Mouse (Mus musculus) c-Kit-negative CD71-positive TER-119-positive erythroid progenitor cells, embryonic 14.5 days (primary cell): Measurements from ENCODE around the gene Wwc2.

Source experiments
- DNase-seq: peaks from one replicate; pipeline ENCODE4 v3.0.0-alpha.2; 2013; ENCODE audit warnings: low read depth, low spot score

Wwc2 gene

DNA sequence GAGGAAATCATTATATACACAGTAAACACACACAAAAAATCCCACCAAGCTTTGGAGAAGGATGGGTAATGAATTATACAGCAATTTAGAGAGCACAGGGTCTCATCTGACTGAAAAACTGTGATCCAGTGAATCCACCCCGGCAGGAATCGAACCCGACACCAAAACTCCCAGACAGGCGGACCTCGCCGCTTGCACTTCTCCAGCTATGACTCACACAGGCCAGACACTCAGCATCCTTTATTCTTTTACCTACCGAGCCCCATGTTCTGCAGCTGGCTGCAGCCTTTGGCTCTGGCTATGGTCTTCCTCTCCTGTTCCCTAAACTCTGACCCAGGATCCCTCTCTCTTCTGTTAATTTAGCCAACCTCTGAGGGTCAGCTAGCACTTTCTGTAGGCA is 85.5 kb downstream of the Wwc2 start:
- DNase-seq, result no peak

DNA sequence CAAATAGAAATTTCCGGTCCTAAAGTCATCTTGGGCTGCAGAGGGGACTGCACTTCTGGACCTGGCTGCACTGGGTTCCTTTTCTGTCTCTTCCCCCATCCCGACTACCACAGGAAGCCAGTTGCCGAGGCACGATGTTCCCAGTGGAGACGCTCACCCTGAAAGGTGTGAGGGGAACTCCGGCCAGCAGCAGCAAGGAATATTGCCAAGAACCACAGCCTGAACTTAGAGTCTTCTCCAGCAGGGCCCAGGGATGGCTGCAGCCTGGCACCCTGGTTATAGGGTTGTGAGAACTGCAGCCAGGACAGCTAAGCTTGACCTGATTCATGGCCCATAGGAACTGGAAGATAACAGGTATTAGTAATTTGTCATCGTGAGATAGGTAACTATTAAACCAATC is 86.7 kb downstream of the Wwc2 start:
- DNase-seq, result no peak

DNA sequence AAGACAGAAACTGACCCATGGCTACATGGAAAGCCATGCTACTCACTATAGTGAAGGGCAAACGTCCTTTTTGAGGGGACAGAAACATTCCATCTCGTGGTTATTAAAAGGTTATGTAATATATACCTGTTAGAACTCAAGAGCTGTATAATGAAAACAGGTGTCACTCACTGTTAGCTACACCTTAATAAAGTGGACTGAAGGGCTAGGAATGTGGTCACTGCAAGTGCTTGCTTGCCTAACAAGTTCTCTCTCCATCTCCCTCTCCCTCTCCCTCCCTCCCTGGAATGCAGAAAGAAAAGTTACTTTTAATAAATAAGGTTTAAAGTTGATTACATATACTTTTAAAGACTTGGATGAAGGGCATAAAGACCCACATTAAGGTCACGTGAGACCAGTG is 88.0 kb downstream of the Wwc2 start:
- no peak for DNase-seq

DNA sequence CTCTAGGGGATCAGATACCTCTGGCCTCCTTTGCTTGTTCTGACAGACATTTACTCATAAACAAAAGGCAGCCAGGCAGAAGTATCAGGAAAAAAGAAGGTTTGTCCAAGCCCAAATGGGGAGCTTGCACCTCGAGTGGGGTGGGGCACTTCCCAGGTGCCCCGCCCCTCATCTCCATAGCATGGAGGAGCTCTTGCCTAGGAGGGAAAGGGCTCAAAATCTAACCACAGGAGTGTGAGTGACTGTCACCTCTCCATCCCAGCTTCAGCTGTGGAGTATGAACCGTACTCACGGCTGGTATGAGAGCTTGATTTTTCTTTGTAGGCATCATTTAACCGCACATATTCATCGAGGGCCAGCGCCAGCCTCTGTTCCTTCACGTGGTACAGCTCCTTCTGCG is 90.4 kb downstream of the Wwc2 start:
- DNase-seq, result no peak

DNA sequence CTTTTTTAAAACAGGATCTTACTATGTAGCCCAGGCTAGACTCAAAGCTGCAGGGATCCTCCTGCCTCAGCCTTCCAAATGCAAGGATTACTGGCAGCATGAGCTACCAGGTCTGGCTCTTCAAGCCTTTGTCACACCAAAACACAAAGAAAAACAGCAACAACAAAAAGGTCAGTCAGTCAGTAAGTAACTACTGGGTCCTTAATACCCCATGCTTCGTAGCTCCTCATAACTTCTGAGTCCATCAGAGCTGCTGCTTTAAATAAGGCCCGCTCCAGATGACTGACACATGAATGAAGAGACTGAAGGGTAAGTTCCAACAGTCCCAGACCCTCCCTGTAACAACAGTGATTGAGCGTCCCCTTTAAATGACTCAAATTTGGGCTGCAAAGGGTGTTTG is 90.8 kb downstream of the Wwc2 start:
- DNase-seq, result no peak

DNA sequence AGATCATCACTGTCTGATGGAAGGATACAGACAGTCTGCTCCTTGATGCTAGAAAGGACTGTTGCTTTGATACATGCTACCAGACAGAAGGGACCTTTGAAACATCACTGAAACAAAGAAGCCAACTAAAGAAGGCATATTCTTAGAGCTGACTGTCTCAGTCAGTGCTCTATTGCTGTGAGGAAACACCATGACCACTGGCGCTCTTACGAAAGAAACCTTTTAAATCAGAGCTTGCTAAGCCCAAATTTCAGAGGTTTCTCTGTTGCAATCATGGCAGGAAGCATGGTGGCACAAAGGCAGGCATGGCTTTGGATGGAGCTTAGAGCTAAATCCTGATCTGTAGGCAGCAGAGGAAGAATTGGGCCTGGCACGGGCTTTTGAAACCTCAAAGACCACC is 98.3 kb downstream of the Wwc2 start:
- DNase-seq, result no peak

DNA sequence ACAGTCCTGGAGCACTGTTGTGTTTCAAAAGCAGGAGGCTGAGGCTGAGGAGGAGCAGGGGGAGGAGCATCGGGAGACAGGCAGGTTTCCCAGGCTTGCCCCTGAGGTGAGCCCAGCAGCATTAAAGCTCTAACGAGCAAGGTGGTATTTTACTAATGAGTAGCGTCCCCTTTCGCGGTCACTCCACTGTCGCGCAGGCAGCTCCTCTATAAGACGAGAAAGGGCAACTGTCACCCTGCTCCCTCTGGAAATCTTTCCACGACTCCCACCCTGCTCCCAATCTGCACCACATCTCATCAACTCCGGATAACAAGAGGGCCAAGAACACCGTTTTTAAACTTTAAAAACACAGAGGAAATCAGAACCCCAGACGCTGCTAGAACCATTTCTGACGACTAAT is 99.1 kb downstream of the Wwc2 start:
- no peak for DNase-seq

DNA sequence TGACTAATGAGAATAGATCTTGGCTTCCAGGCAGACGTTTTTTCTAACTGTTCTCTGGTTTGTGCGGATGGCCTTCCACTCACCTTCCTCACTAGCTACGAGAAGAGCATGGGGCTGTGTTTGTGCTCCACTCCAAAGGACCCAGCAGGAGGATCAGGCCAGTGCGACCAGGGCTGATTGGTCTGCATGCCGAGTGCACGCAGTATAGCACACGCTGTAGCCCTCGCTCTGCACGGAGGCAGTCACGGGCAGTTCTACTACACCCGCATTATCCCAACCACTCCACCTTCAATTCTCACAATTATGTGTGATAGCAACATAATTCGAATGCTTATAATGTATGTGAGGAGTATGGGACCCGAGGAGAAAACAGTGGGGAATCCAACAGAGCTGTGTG is 99.9 kb downstream of the Wwc2 start:
- DNase-seq, result no peak

DNA sequence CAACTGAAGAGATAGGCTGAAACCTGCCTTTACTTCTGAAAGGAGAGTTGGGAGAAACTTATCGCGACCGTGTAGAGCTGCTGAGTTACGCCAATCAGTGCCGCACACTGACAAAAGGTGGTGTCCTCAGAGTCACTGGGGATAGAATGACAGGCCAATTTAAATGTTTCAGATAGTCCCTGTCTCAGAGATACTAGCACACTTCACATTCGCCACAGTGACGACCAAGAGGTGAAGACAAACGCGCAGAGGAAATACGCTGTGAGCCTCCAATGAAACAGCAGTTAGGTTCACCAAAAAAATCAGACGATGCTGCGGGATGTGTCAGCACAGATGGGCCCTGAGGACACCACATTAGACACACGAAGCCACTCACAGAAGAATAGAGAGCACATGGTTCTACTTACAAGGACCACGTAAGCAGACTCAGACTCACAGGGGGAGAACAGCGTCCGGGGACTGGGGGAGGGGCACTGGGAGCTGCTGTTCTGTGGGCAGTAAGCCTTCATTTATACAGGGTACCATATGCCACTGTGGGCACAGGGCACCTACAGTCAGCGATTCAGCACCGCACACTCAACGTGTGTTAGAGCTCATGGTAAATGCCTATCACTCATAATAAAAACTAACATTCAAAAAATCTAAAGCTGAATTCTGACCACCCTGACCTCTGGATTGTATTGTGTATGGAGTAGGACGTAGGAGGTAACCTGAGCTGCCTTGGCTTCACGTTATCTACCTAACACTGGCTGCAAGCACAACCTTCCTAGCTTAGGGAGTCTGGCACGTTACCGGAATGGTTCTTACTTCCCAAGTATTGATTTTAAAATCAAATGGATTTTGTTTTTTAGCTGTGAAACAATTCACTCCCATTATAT is 100.5 kb downstream of the Wwc2 start:
- DNase-seq, result no peak

DNA sequence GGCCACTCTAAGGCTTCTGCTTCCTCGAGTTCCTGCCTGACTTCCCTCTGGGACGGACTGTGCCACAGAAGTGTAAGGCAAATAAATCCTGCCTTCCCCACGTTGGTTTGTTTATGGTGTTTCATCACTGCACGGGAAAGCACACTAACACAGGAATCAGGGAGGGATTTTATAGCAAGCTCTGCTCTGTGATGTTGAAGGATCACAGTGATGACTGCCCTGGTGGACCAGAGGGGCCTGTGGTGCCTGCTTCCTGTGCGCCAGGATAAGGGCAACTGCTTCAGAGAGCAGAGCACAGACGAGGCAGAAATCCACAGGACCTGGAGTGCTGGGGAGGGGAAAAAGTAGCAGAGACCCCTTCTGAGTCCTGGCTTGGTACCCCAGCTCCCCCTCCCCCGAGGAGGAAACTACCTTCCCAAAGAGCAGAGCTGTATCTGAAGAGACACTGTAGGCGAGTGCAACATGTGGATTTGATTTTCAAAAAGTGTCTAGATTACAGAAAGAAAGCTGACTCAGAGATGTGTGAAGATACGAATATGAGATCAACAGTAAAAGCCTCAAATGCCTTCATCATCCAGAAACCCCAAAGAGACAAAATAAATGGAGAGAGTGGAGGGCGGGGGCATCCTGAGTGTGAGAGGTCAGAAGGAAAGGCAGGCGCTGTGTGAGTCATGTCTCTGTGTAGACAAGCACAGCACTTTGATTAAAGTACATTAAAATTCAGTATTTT is 101.7 kb downstream of the Wwc2 start:
- DNase-seq, result no peak

DNA sequence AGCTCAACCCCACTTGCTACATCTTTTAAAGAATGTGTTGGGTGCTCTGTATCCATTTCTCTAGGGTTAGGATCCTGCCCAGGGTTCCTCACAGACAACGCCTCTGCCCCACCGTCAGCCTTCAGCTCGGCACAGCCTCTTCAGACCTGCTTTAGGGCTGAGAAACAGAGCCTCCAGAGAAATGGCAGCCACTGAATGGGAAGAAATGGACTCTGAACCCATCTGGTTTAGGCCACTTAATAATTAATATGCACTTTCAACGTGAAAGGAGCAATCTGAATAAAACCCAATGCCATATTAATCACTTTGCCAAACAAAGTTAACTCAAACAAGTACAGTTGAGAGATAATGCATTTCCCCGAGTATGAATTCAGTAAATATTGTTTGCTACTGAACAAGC is 106.4 kb downstream of the Wwc2 start:
- DNase-seq, result no peak

DNA sequence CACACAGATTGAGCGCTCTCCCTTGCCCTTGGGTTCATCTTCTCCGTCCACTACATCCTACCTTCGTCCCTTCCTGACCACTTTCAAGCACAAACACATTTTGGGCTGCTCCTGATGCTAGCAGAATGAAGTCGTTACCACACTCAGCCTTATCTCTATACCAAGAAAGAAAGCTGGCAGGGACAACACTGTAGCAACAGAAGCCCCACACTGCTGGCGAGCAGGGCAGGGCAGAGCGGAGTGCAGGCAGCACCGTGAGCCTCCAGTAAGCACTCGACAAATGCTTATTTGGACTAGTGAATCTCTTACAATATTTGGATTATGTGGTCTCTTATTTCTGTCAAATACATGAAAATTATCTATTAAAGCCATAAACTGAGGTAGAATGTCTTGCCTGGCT is 107.0 kb downstream of the Wwc2 start:
- DNase-seq, result no peak

DNA sequence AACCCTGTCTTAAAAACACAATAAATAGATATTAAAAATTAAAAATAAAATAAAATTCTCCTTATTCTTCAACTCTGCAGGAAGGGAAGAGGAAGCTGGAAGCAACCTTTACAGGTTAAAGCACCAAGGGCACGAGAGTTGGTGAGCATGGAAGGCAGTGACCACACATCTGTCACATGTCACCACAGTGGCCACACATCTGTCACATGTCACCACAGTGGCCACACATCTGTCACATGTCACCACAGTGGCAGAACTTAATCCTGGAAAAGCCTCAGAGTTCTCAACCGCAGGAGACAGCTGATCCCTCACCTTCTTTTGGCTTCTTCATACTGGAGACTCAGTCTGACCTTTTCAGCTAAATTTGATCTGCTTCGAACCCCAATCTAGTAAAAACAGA is 112.2 kb downstream of the Wwc2 start:
- DNase-seq, result no peak

DNA sequence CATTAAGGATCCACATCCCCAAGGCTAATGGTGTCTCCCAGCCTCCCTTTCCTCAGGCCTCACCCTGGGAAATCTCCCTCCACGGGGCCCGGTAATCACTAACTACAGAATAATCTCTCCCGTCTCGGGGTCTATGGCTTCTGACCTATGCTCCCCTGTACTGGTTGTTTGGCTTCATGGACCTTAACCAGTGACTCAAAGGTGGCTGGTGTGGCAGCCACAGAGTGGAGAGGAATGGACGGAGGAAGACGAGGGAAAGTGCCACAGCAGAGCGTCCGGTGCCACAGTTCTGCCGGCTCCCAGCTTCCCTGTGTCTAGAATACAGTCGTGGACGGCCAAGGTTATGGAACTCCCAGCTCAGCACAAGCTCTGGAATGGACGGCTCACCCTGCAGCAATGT is 114.9 kb downstream of the Wwc2 start:
- DNase-seq, result no peak

DNA sequence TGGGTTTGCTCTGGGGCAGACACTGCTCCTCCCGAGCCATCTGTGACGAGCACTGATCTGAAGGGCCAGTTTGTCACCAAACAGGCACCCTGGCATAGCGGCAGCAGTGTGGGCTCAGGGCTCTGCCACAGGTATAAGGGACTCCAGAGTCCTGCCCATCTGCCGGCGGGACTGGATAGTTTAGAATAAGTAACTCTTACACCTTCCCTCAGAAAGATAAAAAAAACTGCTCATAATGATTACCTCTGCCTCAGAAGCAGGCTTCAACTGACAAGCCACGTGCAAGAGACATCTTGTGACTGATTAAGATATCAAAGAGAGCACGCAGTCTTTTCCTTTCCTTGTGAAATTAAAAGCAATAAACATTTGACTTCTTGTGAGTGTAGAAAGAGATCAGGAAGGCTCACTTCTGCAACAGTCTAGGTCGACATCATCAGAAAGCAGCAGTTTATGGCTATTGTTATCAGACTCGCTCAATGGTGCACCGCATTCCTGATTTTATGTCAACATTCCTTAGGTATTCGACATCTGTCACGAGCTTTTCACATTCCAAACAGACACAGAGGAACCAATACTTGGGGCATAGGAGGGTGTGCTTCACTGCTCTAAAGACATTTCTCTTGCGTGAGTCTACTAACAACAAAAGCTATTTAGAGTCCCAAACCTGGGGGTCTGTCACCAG is 116.1 kb downstream of the Wwc2 start:
- no peak for DNase-seq

DNA sequence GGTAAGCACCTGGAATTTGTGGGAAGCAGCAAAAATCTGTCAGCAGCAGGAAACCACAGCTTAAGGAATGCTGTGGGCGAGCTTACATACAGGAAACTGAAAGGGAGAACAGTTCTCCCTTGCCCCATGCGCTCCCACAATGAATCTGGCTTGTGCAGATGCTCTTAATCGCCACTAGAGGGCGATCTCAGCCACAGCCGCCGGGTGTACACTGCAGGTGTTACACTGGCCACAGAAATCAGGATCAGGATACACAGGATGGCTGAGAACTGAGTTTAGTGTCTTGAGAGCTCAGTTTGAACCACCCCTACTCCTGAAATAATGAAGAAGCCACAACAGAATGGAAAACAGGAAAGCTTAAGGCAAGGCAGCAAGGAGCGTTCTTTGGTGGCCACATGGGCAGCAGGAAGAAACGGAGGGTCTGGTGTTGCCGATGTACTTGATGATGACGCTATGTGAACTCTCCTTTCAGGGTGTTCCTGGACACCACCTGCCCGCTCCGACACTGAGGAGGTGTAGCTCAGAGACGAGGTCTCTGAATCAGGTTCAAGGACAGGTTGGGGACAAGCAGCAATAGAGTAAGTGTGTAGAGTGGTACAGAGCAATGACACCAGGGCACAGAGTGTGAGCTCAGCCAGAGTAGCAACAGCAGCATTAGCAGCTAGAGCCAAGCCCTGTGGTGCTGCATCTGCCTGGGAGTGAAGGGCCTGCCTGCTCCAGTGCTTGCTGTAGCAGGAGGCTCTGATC is 118.2 kb downstream of the Wwc2 start:
- no peak for DNase-seq

DNA sequence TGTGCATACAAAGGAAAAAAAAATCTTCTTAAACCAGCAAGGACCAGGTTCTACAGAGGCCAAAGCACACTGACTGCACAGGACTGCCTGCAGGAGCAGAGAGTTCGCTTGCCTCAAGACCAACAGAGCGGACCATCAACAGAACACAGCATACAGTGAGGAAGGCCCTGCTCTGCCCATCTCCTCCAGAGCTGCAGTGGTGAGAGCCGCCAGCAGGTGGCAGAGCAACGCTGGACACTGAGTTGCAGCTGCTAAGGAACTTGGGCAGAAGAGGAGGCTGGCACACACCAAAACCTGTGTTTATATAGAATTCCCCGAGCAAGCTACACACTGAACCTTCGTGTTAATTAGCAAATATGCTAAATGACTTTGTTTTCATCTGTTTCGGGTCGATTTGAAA is 123.7 kb downstream of the Wwc2 start:
- DNase-seq, result no peak

DNA sequence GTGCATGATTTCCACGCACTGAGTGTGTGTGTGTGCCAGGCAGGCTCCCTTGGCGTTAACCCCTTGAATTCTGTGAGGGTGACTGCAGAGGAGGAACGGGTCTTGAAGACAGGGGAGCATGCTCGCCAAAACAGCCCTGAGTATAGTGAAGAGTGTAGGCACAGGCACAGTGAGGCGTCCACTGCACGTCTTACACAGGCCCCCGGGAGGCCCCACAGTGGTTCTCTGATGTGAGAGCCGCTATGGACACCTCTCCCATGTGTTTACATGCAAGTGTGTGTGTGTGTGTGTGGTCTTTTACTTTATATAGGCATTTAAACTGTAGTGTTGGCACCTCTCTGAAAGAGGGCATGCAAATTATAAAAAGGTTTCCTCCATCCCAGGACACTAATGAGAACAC is 124.2 kb downstream of the Wwc2 start:
- no peak for DNase-seq

DNA sequence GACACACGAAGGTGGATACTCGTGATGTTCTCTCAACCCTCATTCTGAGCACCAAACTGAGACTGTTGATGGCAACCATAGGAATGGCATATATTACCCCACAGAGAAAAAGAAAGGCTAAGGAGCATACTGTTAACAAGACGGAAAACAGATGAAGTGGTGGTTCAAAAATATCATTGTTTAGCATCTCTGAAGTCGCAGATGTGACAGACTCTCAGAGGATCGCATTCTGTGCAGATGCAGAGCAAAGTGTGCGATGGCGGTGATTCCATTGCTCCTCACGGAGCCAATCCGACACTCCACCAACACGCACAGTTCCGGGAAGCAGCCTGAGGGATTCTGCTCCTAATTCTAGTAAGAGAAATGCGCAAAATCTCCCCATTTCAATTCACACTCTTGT is 131.5 kb downstream of the Wwc2 start:
- no peak for DNase-seq

DNA sequence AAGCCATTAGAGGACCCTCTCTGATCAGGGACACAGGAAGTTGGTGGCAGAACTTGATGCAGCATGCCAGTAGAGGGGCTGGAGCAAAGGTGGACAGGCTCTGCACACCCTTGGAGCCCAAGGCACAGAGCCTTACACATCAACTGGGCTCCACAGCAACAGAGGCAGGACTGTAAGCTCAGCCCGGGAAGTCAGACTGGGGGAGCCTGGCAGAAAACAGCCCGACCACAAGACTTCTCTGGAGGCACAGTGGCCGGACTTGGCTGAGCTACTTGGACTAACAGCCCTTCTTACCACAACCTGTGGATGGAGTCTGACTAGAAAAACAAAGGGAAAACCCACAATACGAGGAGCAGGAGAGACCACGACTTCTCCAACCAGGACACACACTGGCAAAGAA is 137.4 kb downstream of the Wwc2 start:
- no peak for DNase-seq

DNA sequence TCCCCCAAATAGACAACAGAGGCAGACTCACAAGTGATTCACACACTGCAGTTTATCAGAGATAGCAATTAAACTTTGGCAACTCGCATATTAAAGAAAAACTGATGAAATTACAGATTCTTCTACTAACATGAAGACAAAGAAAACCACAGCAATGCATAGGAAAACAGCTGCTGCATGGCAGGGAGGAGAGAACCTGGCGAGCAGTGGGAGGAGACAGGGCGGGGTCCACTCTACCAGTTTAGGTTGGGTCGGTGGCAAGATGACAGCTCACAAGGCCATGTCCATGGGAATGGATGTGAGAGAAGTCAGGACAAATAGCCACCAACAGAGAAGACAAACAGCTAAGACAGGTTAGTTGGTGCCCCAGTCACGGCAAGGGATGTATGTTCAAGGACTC is 138.0 kb downstream of the Wwc2 start:
- DNase-seq, result no peak
